Mouse (Mus musculus) embryonic facial prominence, embryonic 10.5 days (tissue): ENCODE measurements at regions not wholly inside any gene's neighbourhood (a gene's known extent, or its start where the extent isn't known, plus 50 kb on each side); places are given as distances from the start of the nearest gene placed in this dataset.

Experiments
- DNase-seq: peaks from one replicate; pipeline ENCODE4 v3.0.0-alpha.2; 2017; ENCODE audit warnings: low spot score
- H3K27ac ChIP-seq: fragments of 300-500 bp; sonication (generic); replicated peaks from 2 replicates; pipeline ENCODE4 v1.5.1; 2016; ENCODE audit warnings: mild to moderate bottlenecking
- H3K27me3 ChIP-seq: fragments of 300-500 bp; sonication (generic); replicated peaks from 2 replicates; pipeline ENCODE4 v1.6.1; 2016; ENCODE audit warnings: low read depth, mild to moderate bottlenecking; ENCODE audit not compliant: poor library complexity, severe bottlenecking
- H3K36me3 ChIP-seq: fragments of 300-500 bp; sonication (generic); replicated peaks from 2 replicates; pipeline ENCODE4 v1.6.1; 2016; ENCODE audit warnings: mild to moderate bottlenecking, moderate library complexity
- H3K4me1 ChIP-seq: fragments of 300-500 bp; sonication (generic); 2 replicates; pipeline ENCODE4 v1.6.1; 2016
- H3K4me3 ChIP-seq: fragments of 300-500 bp; sonication (generic); 2 replicates; pipeline ENCODE4 v1.5.1; 2016; ENCODE audit warnings: mild to moderate bottlenecking, moderate library complexity
- H3K9me3 ChIP-seq: fragments of 300-500 bp; sonication (generic); 2 replicates; pipeline ENCODE4 v1.6.1; 2016; ENCODE audit warnings: mild to moderate bottlenecking
- WGBS: fragments of 180-500 bp; shearing (Covaris S2); methylation state at CpG from one replicate; pipeline ENCODE4 v1.1.7; 2016; 5-methylcytosine and 5-hydroxymethylcytosine counted together

DNA sequence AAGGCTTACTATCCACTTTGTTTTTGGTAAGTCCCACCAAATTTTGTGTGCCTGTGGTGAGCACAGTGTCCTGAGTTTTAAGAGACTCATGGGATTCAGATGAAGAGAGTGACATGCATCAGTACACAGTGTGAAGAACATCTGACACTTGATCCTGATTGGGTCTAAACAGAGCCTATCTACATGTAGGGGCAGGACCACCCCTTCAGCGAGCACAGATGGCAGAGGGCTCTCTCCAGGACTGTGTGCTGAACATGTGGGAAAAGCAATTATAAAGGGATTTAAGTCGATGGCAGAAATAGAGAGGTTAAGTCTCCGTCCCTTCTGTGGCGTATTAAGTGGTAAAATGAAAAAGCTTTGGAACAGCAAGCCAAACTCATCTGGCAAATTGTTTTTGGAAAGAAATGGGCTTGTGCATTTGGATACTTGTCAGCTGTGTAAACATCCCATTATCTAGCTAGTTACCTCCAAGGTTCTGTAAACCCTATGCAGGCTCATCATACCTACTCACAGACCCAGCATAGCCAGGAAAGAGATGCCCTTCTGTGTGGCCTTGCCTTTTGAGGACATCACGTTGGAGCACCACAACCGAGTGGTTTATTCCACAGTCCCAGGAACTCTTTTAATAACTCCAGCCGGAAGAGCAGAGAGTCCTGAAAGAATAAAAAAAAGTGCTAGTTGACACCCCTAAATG, 381.3 kb upstream of the Cdh11 start:
- Histone ChIP-seq H3K27me3 (no peaks in the 10 kb centered on the region), H3K4me1 (peaks cover 17% of the 10 kb centered on the region), H3K27ac (no peak overlapping the region), H3K9me3 (no peaks in the 10 kb centered on the region), H3K4me3 (no peak overlapping the region), H3K36me3 (no peaks in the 10 kb centered on the region)
- DNase-seq, result peak; percentile 45
- whole genome bisulfite sequencing, result 47% methylated on average over 7 of the region's 7 CpGs

DNA sequence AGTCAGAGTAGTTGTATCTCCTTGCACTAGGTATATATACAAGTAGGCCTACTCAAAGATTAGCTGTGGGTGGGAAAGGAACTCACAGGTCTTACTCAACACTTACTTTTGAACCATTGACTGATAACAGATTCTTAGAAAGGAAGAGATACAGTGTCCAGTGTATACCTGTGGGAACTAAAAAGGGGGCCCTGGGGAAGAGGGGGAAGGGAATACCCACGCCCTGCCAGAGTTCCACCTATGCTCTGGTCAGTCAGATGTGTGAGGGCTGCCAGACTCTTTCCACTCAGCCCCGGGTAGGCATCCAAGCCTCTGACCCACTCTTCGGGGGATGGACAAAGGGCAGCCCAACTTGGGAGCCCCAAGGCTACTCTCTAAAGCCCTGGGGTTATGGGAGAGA, 387.9 kb upstream of the Cdh11 start:
- H3K4me1 ChIP-seq, result peaks cover 6% of the 10 kb centered on the region; the same call in 1 of the 2 replicates
- H3K27ac ChIP-seq, result peak overlapping the region; percentile 59
- H3K4me3 ChIP-seq, result no peak overlapping the region
- H3K9me3 ChIP-seq, result no peaks in the 10 kb centered on the region
- DNase-seq, result no peak
- WGBS, result 82% methylated on average over 3 of the region's 3 CpGs
- H3K36me3 ChIP-seq, result no peaks in the 10 kb centered on the region
- no peaks in the 10 kb centered on the region for H3K27me3 ChIP-seq

DNA sequence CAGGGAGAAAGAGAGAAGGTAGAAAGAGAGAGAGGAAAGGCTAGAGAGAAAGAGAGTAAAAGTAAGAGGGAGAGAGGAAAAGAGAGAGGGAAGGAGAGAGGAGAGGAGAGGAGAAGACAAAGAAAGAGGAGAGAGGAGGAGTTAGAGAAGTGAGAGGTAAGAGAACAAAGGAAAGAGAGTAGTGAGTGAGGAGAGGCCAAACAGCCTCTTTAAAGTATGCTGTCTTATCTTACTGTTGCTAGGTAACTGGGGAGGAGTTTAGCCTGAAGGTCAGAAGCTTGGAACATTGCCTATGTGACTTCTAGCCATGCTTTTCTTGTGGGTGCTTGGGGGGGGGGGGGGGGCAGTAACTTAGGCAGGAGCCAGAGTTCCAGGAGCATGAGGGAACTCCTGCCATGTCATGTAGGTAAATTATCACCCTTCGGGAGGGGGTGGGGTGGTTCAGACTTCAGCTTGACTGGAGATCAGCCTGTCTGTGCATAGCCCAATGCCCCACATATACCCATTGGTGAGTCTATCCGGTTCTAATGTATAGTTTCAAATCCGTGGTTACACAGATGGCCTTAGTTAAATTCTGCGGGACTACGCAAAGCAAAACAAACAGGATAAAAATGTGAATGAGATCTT, 388.5 kb upstream of the Cdh11 start:
- Histone ChIP-seq H3K4me3 (no peak overlapping the region), H3K27ac (peak overlapping the region; percentile 59), H3K4me1 (peaks cover 6% of the 10 kb centered on the region; the same call in 1 of the 2 replicates), H3K36me3 (no peaks in the 10 kb centered on the region), H3K9me3 (no peaks in the 10 kb centered on the region), H3K27me3 (no peaks in the 10 kb centered on the region)
- no peak for DNase-seq
- whole genome bisulfite sequencing, result 50% methylated on average over 5 of the region's 5 CpGs

DNA sequence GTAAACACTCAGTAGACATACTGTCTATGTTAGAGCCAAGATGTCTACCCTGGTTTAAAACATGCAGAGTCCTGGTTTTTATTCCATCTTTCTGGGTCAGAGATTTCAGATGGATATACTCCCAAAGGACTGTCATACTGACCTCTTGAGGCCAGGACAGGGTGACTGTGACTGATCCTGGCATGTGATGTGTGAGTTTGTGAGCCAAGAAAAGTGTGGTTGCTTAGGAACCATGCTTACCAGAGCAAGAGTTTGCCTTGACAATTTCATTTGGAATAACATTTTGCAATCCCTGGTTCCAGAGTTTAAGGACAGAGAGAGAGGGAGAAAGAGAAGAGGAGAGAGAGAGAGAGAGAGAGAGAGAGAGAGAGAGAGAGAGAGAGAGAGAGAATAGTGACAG, 395.2 kb upstream of the Cdh11 start:
- DNase-seq, result no peak
- H3K4me1 ChIP-seq, result no peaks in the 10 kb centered on the region
- no peaks in the 10 kb centered on the region for H3K36me3 ChIP-seq
- H3K27me3 ChIP-seq, result no peaks in the 10 kb centered on the region
- H3K4me3 ChIP-seq, result no peak overlapping the region
- H3K9me3 ChIP-seq, result no peaks in the 10 kb centered on the region
- no peak overlapping the region for H3K27ac ChIP-seq

DNA sequence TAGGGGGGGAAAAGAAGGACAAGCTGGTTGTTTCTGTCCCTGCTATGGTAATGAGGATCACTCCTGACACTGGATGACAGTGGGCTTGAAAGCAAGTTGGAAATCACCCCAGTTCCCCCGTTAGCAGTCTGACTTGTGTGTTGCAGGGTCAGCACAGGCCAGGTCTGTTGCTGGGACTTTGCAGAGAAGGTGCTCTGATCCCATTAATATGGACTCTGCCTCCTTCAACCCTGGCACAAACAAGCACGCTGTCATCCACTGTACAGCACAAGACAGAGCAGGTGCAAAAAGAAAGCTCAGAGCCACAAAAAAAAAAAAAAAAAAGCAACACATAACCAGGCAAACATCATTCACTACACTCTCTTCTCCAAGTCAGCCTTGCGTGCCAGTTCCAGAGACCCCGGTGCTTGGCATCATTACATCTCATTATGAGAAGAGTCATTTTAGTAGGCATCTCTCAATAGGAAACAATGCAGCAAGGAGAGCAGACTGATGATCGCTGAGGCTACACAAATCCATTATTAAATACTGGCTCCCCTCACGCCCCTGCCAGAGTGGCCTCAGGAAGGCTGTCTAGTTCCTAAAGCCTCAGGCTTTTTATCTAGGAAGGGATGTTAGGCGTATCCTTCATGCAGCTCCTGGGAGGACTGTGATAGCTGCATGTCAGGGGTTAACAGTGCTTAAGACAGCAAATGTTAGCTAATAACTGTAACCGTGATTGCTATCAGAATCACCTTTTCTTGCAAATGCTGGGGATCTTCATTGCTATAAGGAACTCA, 403.5 kb upstream of the Cdh11 start:
- H3K4me3 ChIP-seq, result no peak overlapping the region
- DNase-seq, result no peak
- no peaks in the 10 kb centered on the region for H3K27me3 ChIP-seq
- no peak overlapping the region for H3K27ac ChIP-seq
- WGBS, result 70% methylated on average over 8 of the region's 8 CpGs
- no peaks in the 10 kb centered on the region for H3K36me3 ChIP-seq
- peaks cover 11% of the 10 kb centered on the region for H3K4me1 ChIP-seq
- H3K9me3 ChIP-seq, result peaks cover 5% of the 10 kb centered on the region; the same call in 1 of the 2 replicates

DNA sequence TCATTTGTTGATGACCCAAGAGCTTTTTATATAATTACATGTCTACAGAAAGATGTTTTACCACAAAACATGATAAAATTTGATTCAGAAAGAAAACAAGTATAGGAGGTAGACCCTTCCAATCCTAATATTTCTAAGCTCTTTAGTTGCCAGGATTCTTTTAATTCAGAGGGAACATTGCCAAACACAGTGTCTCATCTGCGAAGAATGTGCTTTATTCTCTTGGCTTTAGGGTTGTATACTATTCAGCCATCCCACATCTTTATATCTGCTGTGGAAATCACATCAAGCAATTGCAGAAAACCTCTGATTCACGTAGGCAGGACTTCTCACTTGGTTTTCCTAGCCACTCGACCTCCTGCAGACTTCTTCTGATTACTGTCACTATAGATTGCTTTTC, 412.8 kb upstream of the Cdh11 start:
- Histone ChIP-seq H3K27ac (no peak overlapping the region), H3K9me3 (peaks cover 4% of the 10 kb centered on the region; the same call in 1 of the 2 replicates), H3K4me1 (peaks cover 23% of the 10 kb centered on the region), H3K4me3 (no peak overlapping the region), H3K27me3 (no peaks in the 10 kb centered on the region), H3K36me3 (no peaks in the 10 kb centered on the region)
- DNase-seq, result no peak
- 67% methylated on average over 3 of the region's 3 CpGs for WGBS

DNA sequence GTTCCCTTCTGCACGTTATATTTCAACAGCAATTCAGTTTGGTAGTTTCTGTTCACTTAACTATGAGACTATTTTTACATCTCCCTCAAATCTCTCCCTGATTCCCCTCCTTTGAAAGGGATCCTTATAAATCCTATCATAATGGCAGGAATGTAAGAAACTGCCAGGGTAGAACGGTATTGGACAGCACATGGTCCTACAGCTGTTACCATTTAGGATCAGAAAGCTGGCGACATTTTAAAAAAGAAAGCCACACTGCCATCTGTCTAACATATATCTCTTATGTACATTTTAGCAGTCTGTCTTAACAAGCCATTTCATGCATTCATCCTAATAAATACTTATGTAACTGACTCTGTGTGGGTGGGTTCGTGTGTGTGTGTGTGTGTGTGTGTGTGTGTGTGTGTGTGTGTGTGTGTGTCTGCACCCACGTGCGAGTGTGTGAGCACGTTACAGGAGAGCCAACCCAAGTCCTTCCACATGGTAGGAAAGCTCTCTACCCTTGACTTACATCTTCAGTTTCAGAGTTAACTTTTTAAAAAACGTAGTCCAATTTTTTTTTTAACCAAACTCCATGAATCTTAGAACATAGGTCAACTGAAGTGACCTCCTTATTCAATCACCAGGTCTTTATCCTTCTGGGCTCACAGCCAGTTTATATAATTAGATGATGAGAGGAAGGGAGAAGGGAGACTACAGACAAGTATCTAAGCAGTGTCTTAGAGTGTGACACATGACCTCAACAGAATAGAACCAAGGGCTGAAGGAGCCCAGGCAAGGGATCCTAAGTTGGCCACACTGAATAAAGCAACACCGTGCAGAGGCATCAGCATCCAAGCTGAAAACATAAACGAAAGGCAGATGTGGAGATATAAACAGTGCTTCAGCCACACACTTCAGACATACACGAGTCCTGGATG, 414.5 kb upstream of the Cdh11 start:
- Histone ChIP-seq H3K27ac (peak overlapping the region; percentile 61), H3K9me3 (no peaks in the 10 kb centered on the region), H3K36me3 (no peaks in the 10 kb centered on the region), H3K4me3 (no peak overlapping the region), H3K4me1 (peaks cover 23% of the 10 kb centered on the region), H3K27me3 (no peaks in the 10 kb centered on the region)
- DNase-seq, result peak; percentile 27
- 59% methylated on average over 11 of the region's 11 CpGs for WGBS

DNA sequence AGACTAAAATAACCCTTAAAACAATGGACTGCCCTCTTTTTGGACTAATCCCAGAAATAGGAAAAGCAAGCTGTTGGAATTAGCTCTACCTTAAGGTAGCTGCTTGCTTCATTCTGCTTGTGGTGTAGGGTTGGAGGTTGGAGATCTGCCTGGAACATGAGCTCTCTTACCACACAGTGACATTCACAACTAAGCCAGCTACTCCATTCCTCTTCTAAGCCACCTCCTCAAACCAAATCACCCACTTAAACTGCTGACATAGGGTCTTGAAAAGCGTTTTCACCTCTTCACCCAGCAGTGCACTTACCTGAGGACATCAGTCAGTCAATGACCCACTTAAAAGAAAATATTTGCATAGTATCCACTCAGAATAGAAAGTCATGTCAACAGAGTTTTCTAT, 418.3 kb upstream of the Cdh11 start:
- H3K36me3 ChIP-seq, result no peaks in the 10 kb centered on the region
- H3K27me3 ChIP-seq, result no peaks in the 10 kb centered on the region
- WGBS, result 64% methylated on average over 1 of the region's 1 CpGs
- no peak overlapping the region for H3K27ac ChIP-seq
- peaks cover 19% of the 10 kb centered on the region for H3K4me1 ChIP-seq
- no peaks in the 10 kb centered on the region for H3K9me3 ChIP-seq
- no peak overlapping the region for H3K4me3 ChIP-seq
- DNase-seq, result no peak

DNA sequence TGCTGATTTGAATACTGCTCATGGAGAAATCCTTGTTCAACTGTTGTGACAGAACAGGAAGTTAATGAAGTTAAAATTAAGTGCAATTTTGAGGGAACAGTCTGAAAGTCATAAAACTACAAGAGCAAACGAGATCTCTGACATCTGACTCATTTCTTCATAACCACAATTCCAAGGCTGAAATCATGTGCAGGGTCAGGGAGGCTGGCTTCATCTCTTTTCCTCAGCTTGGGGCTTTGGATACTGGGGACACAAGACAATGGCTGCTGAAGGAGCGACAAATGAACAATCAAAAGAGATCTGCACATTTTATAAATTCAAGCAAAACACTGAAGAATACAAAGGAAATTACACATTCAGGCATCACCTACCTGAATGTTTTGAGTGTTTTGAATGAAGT, 429.2 kb upstream of the Cdh11 start:
- no peak overlapping the region for H3K27ac ChIP-seq
- no peak overlapping the region for H3K4me3 ChIP-seq
- 82% methylated on average over 2 of the region's 2 CpGs for WGBS

DNA sequence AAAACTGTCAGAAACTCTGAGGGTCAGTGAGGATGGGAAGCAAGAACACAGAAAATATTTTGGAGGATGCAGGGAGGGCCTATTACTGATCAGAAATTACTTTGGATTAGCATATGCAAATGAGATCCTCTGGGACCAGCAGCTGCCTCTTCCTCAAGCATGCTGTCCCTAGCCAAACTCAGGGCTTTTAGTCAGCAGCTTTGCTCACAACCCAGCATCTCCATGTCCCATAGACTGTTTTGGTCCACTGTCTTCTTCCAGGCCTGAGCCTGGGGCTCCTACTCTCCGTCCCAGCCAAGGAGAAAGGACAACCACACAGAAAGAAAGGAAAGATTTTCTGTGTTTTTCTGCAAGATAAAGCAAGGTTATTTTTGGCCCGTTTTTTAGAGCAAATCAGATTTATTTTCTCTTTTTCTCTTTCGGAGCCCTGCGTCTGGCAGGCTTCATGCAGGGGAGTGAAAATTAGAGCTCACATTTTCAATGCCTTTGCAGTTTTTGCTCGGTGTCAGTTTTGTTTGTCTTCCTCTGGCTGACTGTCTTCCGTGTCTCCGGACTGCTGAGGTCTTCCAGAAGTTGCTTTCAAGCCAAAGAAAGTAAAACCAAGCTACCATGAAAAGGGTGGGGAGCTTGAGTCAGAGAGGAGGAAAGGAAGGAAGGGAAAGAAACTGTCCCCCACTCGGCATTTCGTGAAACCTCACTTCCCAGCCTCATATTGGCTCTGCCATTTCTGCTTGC, 445.5 kb upstream of the Cdh11 start:
- H3K4me3 ChIP-seq, result no peak overlapping the region
- peak overlapping the region; percentile 65 for H3K27ac ChIP-seq
- H3K27me3 ChIP-seq, result no peaks in the 10 kb centered on the region
- no peaks in the 10 kb centered on the region for H3K36me3 ChIP-seq
- no peaks in the 10 kb centered on the region for H3K9me3 ChIP-seq
- H3K4me1 ChIP-seq, result peaks cover 32% of the 10 kb centered on the region
- no peak for DNase-seq
- 65% methylated on average over 9 of the region's 9 CpGs for WGBS

More for the DNA sequence above, 429.2 kb upstream of the Cdh11 start:
- no peaks in the 10 kb centered on the region for H3K4me1 ChIP-seq
- no peak for DNase-seq
- H3K36me3 ChIP-seq, result no peaks in the 10 kb centered on the region
- H3K9me3 ChIP-seq, result no peaks in the 10 kb centered on the region
- no peaks in the 10 kb centered on the region for H3K27me3 ChIP-seq

DNA sequence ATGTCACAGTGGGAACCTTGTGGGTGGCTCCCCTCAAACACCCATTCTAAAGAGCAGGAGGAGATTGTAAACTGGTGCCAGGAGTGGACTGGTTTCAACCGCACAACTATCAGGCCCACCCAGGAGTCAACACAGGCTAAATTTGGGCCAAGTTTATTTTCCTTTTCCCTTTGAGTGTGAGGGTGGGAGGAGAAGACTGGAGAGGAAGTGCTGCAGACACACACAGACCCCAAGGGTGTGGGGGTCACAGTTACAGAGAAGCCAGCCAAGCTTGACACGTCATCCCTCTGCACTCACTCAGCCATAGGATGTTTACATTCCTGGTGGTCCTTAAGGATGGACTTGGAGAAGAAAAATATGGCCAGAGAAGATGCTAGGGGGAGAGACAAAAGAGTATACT, 448.9 kb upstream of the Cdh11 start:
- Histone ChIP-seq H3K27me3 (no peaks in the 10 kb centered on the region), H3K9me3 (no peaks in the 10 kb centered on the region), H3K4me3 (no peak overlapping the region), H3K36me3 (no peaks in the 10 kb centered on the region), H3K27ac (peak overlapping the region; percentile 76), H3K4me1 (peaks cover 35% of the 10 kb centered on the region)
- WGBS, result 30% methylated on average over 2 of the region's 2 CpGs
- peak; percentile 54 for DNase-seq
